Mouse (Mus musculus) forebrain, postnatal 0 days (tissue): Measurements from ENCODE around the gene P4ha2. TPM values are rescaled to one million over a fixed set of nuclear protein-coding genes. Genes with fewer than 3 reads are reported as not detected.

Source experiments
- ATAC-seq: fragments of 200-750 bp; cut with Nextera tagmentation; 2 replicates; pipeline ENCODE4 v1.8.0; 2017; ENCODE audit warnings: mild to moderate bottlenecking, moderate library complexity
- DNase-seq: peaks from one replicate; pipeline ENCODE4 v3.0.0-alpha.2; 2015
- H3K27ac ChIP-seq: fragments of 300-500 bp; sonication (generic); 2 replicates; pipeline ENCODE4 v1.5.1; 2014; ENCODE audit warnings: low read depth, mild to moderate bottlenecking, antibody characterized with exemption, low read length, moderate library complexity, mixed read lengths
- H3K27me3 ChIP-seq: fragments of 300-500 bp; sonication (generic); 2 replicates; pipeline ENCODE4 v1.6.1; 2014; ENCODE audit warnings: mild to moderate bottlenecking, low read length, mixed read lengths; ENCODE audit not compliant: insufficient read depth
- H3K36me3 ChIP-seq: fragments of 300-500 bp; sonication (generic); 2 replicates; pipeline ENCODE4 v1.6.1; 2014; ENCODE audit warnings: mild to moderate bottlenecking, moderate library complexity; ENCODE audit not compliant: insufficient read depth
- H3K4me1 ChIP-seq: fragments of 300-500 bp; sonication (generic); 2 replicates; pipeline ENCODE4 v1.6.1; 2014; ENCODE audit warnings: antibody characterized with exemption; ENCODE audit not compliant: insufficient read depth
- H3K4me2 ChIP-seq: fragments of 300-500 bp; sonication (generic); 2 replicates; pipeline ENCODE4 v1.6.1; 2014; ENCODE audit warnings: low read depth, mild to moderate bottlenecking, moderate library complexity
- H3K4me3 ChIP-seq: fragments of 300-500 bp; sonication (generic); 2 replicates; pipeline ENCODE4 v1.5.1; 2014; ENCODE audit warnings: low read depth, low read length, mixed read lengths
- H3K9ac ChIP-seq: fragments of 300-500 bp; sonication (generic); 2 replicates; pipeline ENCODE4 v1.6.1; 2014; ENCODE audit warnings: mild to moderate bottlenecking
- H3K9me3 ChIP-seq: fragments of 300-500 bp; sonication (generic); 2 replicates; pipeline ENCODE4 v1.6.1; 2016; ENCODE audit warnings: low read length
- CTCF ChIP-seq: sonication (generic); IDR thresholded peaks from 2 replicates; pipeline ENCODE4 v1.5.1; 2016; ENCODE audit warnings: antibody characterized with exemption, control low read depth, low read depth
- WGBS: fragments of 180-500 bp; shearing (Covaris S2); extraction: QIAGEN DNeasy Blood & Tissue Kit; methylation state at CpG from one replicate; pipeline ENCODE4 v1.1.7; 2014; 5-methylcytosine and 5-hydroxymethylcytosine counted together
- polyA plus RNA-seq: library from polyadenylated mRNA; unstranded; fragments of >200 nt; fragmentation: Nextera tagmentation; extraction: Ambion mirVana; gene quantifications from 2 replicates; pipeline ENCODE4 v1.2.1, GENCODE M21; 2015
- total RNA-seq: library from RNA; depleted of rRNA; stranded (reverse); fragments of >200 nt; gene quantifications from 2 replicates; pipeline ENCODE4 v1.2.3, GENCODE M21; 2014

The P4ha2 gene
- total and polyA plus RNA-seq, 2 experiments from 2014 or later: 6.1 to 9.8 TPM

DNA sequence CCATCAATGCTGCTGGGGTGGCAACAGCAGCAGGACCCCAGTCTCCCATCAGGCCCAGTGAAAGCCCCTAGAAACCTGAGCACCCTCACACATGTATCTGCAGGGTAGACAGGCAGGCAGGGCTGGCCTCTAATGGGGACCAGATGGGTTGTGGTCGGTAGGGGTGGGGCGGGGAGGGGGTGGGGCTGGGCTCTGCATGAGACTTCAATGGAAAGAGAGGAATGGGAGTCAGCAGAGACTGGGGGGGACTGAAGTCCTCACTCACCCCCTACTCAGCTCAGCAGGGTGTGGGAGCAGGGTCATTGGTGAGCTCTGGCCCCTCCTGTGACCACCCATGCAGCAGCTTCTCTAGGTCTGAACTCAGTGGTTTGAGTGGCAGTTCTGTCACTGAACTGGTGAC, 42.5 kb upstream of the P4ha2 start:
- Histone ChIP-seq H3K9me3 (no peaks in the 10 kb centered on the region), H3K4me1 (peaks cover 17% of the 10 kb centered on the region), H3K27ac (no peak overlapping the region), H3K27me3 (no peaks in the 10 kb centered on the region), H3K4me2 (no peak overlapping the region), H3K9ac (no peak overlapping the region), H3K4me3 (no peak overlapping the region), H3K36me3 (no peaks in the 10 kb centered on the region)
- DNase-seq: no peak
- no peak for TF ChIP-seq CTCF
- no peak for ATAC-seq
- WGBS: 32% methylated on average over 2 of the region's 2 CpGs

GRCm38 (mm10) chr11:54058056-54058617, 41.8 kb upstream of the P4ha2 start:
- Histone ChIP-seq H3K27ac (peak overlapping the region; percentile 86), H3K4me3 (no peak overlapping the region), H3K4me2 (no peak overlapping the region), H3K27me3 (no peaks in the 10 kb centered on the region), H3K36me3 (no peaks in the 10 kb centered on the region), H3K4me1 (peaks cover 17% of the 10 kb centered on the region), H3K9ac (no peak overlapping the region), H3K9me3 (no peaks in the 10 kb centered on the region)
- WGBS: 24% methylated on average over 10 of the region's 10 CpGs
- DNase-seq (no peak), ATAC-seq (peak; percentile 75)
- TF ChIP-seq CTCF: no peak

- DNase-seq (peak; percentile 76), ATAC-seq (peak; percentile 85)
- no peaks in the 10 kb centered on the region for H3K9me3 ChIP-seq
- WGBS: 10% methylated on average over 6 of the region's 6 CpGs
- H3K4me3 ChIP-seq: no peak overlapping the region
- H3K36me3 ChIP-seq: no peaks in the 10 kb centered on the region
- no peak for TF ChIP-seq CTCF
- no peak overlapping the region for H3K4me2 ChIP-seq
- peaks cover 17% of the 10 kb centered on the region for H3K4me1 ChIP-seq
- 0 out of 2 replicates have a peak overlapping the region, but pooled peaks have one; percentile 14 for H3K9ac ChIP-seq
- no peaks in the 10 kb centered on the region for H3K27me3 ChIP-seq
- peak overlapping the region; percentile 86 for H3K27ac ChIP-seq
Measured at GRCm38 (mm10) chr11:54058643-54059042, 41.3 kb upstream of the P4ha2 start.

GRCm38 (mm10) chr11:54059526-54059925, 40.4 kb upstream of the P4ha2 start:
- H3K4me1 ChIP-seq: peaks cover 17% of the 10 kb centered on the region

DNA sequence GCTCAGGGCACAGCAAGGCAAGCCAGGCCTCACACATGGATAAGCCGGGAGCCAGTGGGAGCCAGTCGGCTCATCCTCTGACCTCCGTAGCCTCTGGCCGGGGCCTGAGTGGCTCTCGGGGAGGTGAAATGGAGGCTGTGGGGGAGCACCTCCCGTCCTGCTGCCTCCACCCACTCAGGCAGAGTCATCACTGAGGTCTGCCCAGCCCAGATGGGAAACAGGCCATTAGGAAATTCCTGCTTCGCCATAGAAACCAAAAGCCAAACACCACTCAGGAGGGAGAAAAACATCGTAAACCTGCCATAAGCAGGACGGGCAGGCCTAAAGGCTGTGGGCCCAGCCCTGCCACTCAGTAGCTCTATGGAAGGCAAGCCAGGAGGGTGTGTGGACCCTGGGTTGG, 39.6 kb upstream of the P4ha2 start:
- DNase-seq (no peak), ATAC-seq (no peak)
- Histone ChIP-seq H3K4me3 (no peak overlapping the region), H3K4me2 (no peak overlapping the region), H3K9ac (no peak overlapping the region), H3K4me1 (peaks cover 17% of the 10 kb centered on the region), H3K36me3 (no peaks in the 10 kb centered on the region), H3K27ac (no peak overlapping the region; the same call in 1 of the 2 replicates), H3K27me3 (no peaks in the 10 kb centered on the region), H3K9me3 (no peaks in the 10 kb centered on the region)
- no peak for TF ChIP-seq CTCF
- 53% methylated on average over 9 of the region's 9 CpGs for WGBS

More at GRCm38 (mm10) chr11:54059526-54059925, 40.4 kb upstream of the P4ha2 start:
- H3K27me3 ChIP-seq: no peaks in the 10 kb centered on the region
- WGBS: 54% methylated on average over 1 of the region's 1 CpGs
- peak overlapping the region; percentile 86 for H3K27ac ChIP-seq
- peak overlapping the region; percentile 14; the same call in 1 of the 2 replicates for H3K9ac ChIP-seq
- no peak for TF ChIP-seq CTCF
- no peak overlapping the region for H3K4me3 ChIP-seq
- H3K4me2 ChIP-seq: no peak overlapping the region
- ATAC-seq (no peak), DNase-seq (no peak)
- no peaks in the 10 kb centered on the region for H3K9me3 ChIP-seq
- H3K36me3 ChIP-seq: no peaks in the 10 kb centered on the region

GRCm38 (mm10) chr11:54062086-54062752, 37.7 kb upstream of the P4ha2 start:
- Histone ChIP-seq H3K27ac (0 out of 2 replicates have a peak overlapping the region, but pooled peaks have one; percentile 29), H3K9me3 (no peaks in the 10 kb centered on the region), H3K27me3 (no peaks in the 10 kb centered on the region), H3K4me1 (peaks cover 17% of the 10 kb centered on the region), H3K4me2 (no peak overlapping the region), H3K9ac (no peak overlapping the region), H3K4me3 (no peak overlapping the region), H3K36me3 (no peaks in the 10 kb centered on the region)
- WGBS: 40% methylated on average over 12 of the region's 12 CpGs
- DNase-seq (peak; percentile 35), ATAC-seq (no peak)
- TF ChIP-seq CTCF: no peak

GRCm38 (mm10) chr11:54062753-54063471, 37.0 kb upstream of the P4ha2 start:
- TF ChIP-seq CTCF: no peak
- no peak overlapping the region for H3K4me3 ChIP-seq
- H3K4me1 ChIP-seq: peaks cover 17% of the 10 kb centered on the region
- no peak overlapping the region for H3K4me2 ChIP-seq
- no peak for DNase-seq
- no peak overlapping the region for H3K9ac ChIP-seq
- no peaks in the 10 kb centered on the region for H3K36me3 ChIP-seq
- H3K9me3 ChIP-seq: no peaks in the 10 kb centered on the region
- H3K27ac ChIP-seq: no peak overlapping the region
- no peak for ATAC-seq
- WGBS: 52% methylated on average over 9 of the region's 9 CpGs
- H3K27me3 ChIP-seq: no peaks in the 10 kb centered on the region
